ENCODE assay signal across 21 mouse cellular contexts in the genomic region with DNA sequence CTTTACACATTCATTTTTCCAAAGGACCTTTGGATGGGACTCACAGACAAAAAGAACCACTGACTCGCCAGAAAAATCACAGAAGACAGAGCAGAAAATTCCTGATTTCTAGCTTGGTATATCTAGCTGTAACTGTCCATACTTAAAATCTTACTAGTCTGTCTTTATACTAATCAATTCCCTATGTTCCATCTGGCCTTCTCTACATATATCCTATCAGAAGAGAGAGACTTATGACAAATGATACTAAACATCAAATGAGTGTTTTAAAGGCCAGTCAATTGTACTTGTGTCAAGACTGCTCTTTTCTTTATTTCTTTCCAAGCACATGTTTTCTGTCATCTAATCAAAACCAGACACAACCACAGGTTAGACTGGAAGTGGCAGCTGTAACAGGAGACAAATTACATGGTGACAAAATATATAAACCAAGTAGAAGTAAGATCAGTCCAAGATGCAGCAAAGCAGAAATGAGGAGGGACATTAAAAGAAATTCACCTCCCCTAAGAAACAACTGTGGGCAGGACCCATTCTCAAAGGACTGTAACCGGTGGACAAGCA.
A peak's percentile ranks its signal among the peaks of the same experiment; 100 is the strongest.
DNase-seq lines count a peak whose midpoint lies in the region; ATAC-seq lines count a peak whose summit lies in the region.
"Had no signal": no experiment of that assay in that cellular context is flagged by ENCODE, and none has a peak within 500 bp of the region (broad histone marks: within the 10 kb centered on the region; RNA-seq: fewer than 3 reads in every experiment).

No protein-coding gene starts in this region.

- H3K4me2 ChIP-seq in limb, embryonic 11.5 days (ENCODE audit: low read depth, severe bottlenecking) = no peak overlapping the region
- H3K4me2 ChIP-seq in limb, embryonic 12.5 days = no peak overlapping the region
- H3K4me2 ChIP-seq: embryonic facial prominence, embryonic 13.5 days; forebrain, embryonic 15.5 days; heart, embryonic 12.5 days had no signal

- H3K27ac ChIP-seq in limb, embryonic 11.5 days (replicated peaks; ENCODE audit: low read depth, low read length) = no peak overlapping the region
- no peak overlapping the region for H3K27ac ChIP-seq in limb, embryonic 10.5 days
- no peak overlapping the region for H3K27ac ChIP-seq in limb, embryonic 12.5 days
- H3K27ac ChIP-seq: embryonic facial prominence, embryonic 13.5 days; forebrain, embryonic 15.5 days had no signal

- no peaks in the 10 kb centered on the region for H3K36me3 ChIP-seq in limb, embryonic 11.5 days (ENCODE audit: control insufficient read depth, insufficient read depth, low read length)
- H3K36me3 ChIP-seq in limb, embryonic 10.5 days = no peaks in the 10 kb centered on the region
- no peaks in the 10 kb centered on the region for H3K36me3 ChIP-seq in limb, embryonic 12.5 days
- H3K36me3 ChIP-seq: embryonic facial prominence, embryonic 13.5 days; forebrain, embryonic 15.5 days; G1E; heart, embryonic 12.5 days had no signal

- peak; percentile 57; the same call in 1 of the 2 replicates for ATAC-seq in limb, embryonic 11.5 days (ENCODE audit: insufficient number of reproducible peaks, low FRiP score, low TSS enrichment, low read depth)
- 0 out of 2 replicates have a peak, but pooled peaks have one; percentile 56 for ATAC-seq in limb, embryonic 12.5 days (ENCODE audit: insufficient number of reproducible peaks, insufficient read depth, low FRiP score, low TSS enrichment, low read depth)
- ATAC-seq: CD4-positive, CD25-positive, alpha-beta regulatory T cell, adult 4 months; hindbrain, embryonic 16.5 days had no signal

- H3K4me3 ChIP-seq in limb, embryonic 11.5 days (ENCODE audit: low read depth, low read length) = no peak overlapping the region
- no peak overlapping the region for H3K4me3 ChIP-seq in limb, embryonic 10.5 days
- no peak overlapping the region for H3K4me3 ChIP-seq in limb, embryonic 12.5 days (replicated peaks)
- H3K4me3 ChIP-seq: embryonic facial prominence, embryonic 13.5 days; forebrain, embryonic 15.5 days; heart, embryonic 12.5 days had no signal

- no peaks in the 10 kb centered on the region for H3K9me3 ChIP-seq in limb, embryonic 11.5 days (ENCODE audit: control insufficient read depth, low read length)
- no peaks in the 10 kb centered on the region for H3K9me3 ChIP-seq in limb, embryonic 10.5 days (replicated peaks)
- H3K9me3 ChIP-seq in limb, embryonic 12.5 days = no peaks in the 10 kb centered on the region
- H3K9me3 ChIP-seq: embryonic facial prominence, embryonic 13.5 days; forebrain, embryonic 15.5 days; heart, embryonic 12.5 days had no signal

- no peak overlapping the region for H3K9ac ChIP-seq in limb, embryonic 11.5 days (ENCODE audit: low read length)
- H3K9ac ChIP-seq in limb, embryonic 12.5 days (replicated peaks) = no peak overlapping the region
- H3K9ac ChIP-seq: embryonic facial prominence, embryonic 13.5 days; forebrain, embryonic 15.5 days; heart, embryonic 12.5 days had no signal

- no peaks in the 10 kb centered on the region for H3K27me3 ChIP-seq in limb, embryonic 11.5 days (ENCODE audit: control insufficient read depth, insufficient read depth, low read length)
- no peaks in the 10 kb centered on the region for H3K27me3 ChIP-seq in limb, embryonic 10.5 days (ENCODE audit: low read depth, poor library complexity, severe bottlenecking)
- no peaks in the 10 kb centered on the region for H3K27me3 ChIP-seq in limb, embryonic 12.5 days
- H3K27me3 ChIP-seq: forebrain, embryonic 15.5 days; heart, embryonic 12.5 days had no signal

- no peaks in the 10 kb centered on the region for H3K4me1 ChIP-seq in limb, embryonic 11.5 days (ENCODE audit: control insufficient read depth, insufficient read depth, low read length)
- H3K4me1 ChIP-seq in limb, embryonic 10.5 days = peaks cover 11% of the 10 kb centered on the region
- H3K4me1 ChIP-seq in limb, embryonic 12.5 days (replicated peaks) = no peaks in the 10 kb centered on the region
- H3K4me1 ChIP-seq: embryonic facial prominence, embryonic 13.5 days; heart, embryonic 12.5 days had no signal

- DNase-seq in embryo, embryonic 10.5 days (ENCODE audit: low spot score) = peak; percentile 36
- DNase-seq in embryo, embryonic 9.5 days (ENCODE audit: extremely low spot score) = no peak
- peak; percentile 23 for DNase-seq in limb, embryonic 11.5 days (ENCODE audit: low spot score)
- DNase-seq in limb, embryonic 10.5 days (ENCODE audit: low spot score) = no peak
- DNase-seq in kidney, postnatal 14 days = no peak
- no peak for DNase-seq in kidney, postnatal 4 days
- DNase-seq: adrenal gland, adult 8-10 months; adrenal gland, postnatal 36 days; B cell, adult 2 months; cerebellum, adult 2 months; cerebellum, postnatal 10 days; gastrocnemius, postnatal 10 days; heart, postnatal 36 days; kidney, adult 18-20 months had no signal

- 27% methylated on average over 2 of the region's 2 CpGs for WGBS in limb, embryonic 11.5 days
- 43% methylated on average over 2 of the region's 2 CpGs for WGBS in limb, embryonic 10.5 days
- WGBS in limb, embryonic 12.5 days = 23% methylated on average over 2 of the region's 2 CpGs

Comparison
In these comparisons a context has a peak if more than half of its experiments do, and no peak if none do; other contexts are left out.
1. DNase-seq: peak in embryo, embryonic 10.5 days (single experiment) and limb, embryonic 11.5 days (single experiment); none in embryo, embryonic 9.5 days (single experiment), limb, embryonic 10.5 days (single experiment), kidney, postnatal 14 days (single experiment) and kidney, postnatal 4 days (0 of 2).